Mouse (Mus musculus) urinary bladder, adult 2 months (tissue): ENCODE measurements at regions not wholly inside any gene's neighbourhood (a gene's known extent, or its start where the extent isn't known, plus 50 kb on each side); places are given as distances from the start of the nearest gene placed in this dataset.

Source experiments
- DNase-seq: peaks from one replicate; pipeline ENCODE4 v3.0.0; 2022; ENCODE audit warnings: low spot score

- DNase-seq = no peak
These were observed 74.8 kb upstream of the Ncam1 start for GRCm38 (mm10) chr9:49873550-49873949.

GRCm38 (mm10) chr9:49851522-49851921 lies 52.8 kb upstream of the Ncam1 start:
- DNase-seq = no peak

DNA sequence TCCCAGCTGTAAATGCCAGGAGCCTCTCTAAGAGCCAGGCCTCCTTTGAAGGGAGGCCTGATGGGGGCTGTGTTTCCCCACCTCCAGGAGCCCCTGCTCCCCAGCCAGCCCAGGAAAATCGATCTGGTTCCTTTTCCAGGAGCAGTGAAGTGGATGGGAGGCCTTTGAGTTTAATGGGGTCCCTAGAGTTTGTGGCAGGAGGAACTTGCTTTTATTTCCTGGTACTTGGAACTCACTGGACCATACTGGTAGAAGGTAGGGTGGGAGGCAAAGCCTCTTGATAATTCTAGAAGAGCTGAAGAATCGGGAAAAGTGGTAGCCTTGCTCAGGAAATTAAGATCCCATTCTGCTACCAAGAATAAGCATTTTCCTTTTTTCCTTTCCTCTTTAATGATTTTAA lies 50.7 kb upstream of the Ncam1 start:
- no peak for DNase-seq

GRCm38 (mm10) chr9:49848943-49849342 lies 50.2 kb upstream of the Ncam1 start:
- DNase-seq = no peak
